In genomic region chr19:24153266-24154023, GRCm38 (mm10) we compare ENCODE assay signal across 9 mouse cellular contexts.
DNase-seq lines count a peak whose midpoint lies in the region; ATAC-seq lines count a peak whose summit lies in the region.
"Had no signal": no experiment of that assay in that cellular context is flagged by ENCODE, and none has a peak within 500 bp of the region (broad histone marks: within the 10 kb centered on the region; RNA-seq: fewer than 3 reads in every experiment).

No protein-coding gene starts in this region.

- H3K4me1 ChIP-seq in midbrain, embryonic 12.5 days = no peaks in the 10 kb centered on the region
- peaks cover 10% of the 10 kb centered on the region; the same call in 1 of the 2 replicates for H3K4me1 ChIP-seq in midbrain, embryonic 10.5 days
- peaks cover 11% of the 10 kb centered on the region for H3K4me1 ChIP-seq in lung, embryonic 16.5 days (replicated peaks; ENCODE audit: control insufficient read depth, insufficient read depth, low read length)

- peak; percentile 40; the same call in 1 of the 2 replicates for ATAC-seq in cerebellum, adult (ENCODE audit: insufficient number of reproducible peaks, low FRiP score, low TSS enrichment)
- ATAC-seq in midbrain, embryonic 12.5 days (ENCODE audit: low FRiP score, low read depth) = 0 out of 2 replicates have a peak, but pooled peaks have one; percentile 47
- peak; percentile 53 to 54; a peak in 1 of 4 replicates for ATAC-seq in hematopoietic stem cell, adult 5-6 weeks (replicated peaks in 1 of 2; ENCODE audit: insufficient read depth in 1 of 2, low FRiP score in 2 of 2, low TSS enrichment in 1 of 2, low read depth in 1 of 2, poor library complexity in 2 of 2, severe bottlenecking in 2 of 2)
- 0 out of 2 replicates have a peak, but pooled peaks have one; percentile 7 for ATAC-seq in lung, embryonic 16.5 days (ENCODE audit: low read depth)

- H3K4me2 ChIP-seq in midbrain, embryonic 12.5 days (replicated peaks) = no peak overlapping the region
- H3K4me2 ChIP-seq in lung, embryonic 16.5 days (ENCODE audit: low read depth, low read length) = no peak overlapping the region

- H3K27me3 ChIP-seq in midbrain, embryonic 12.5 days = no peaks in the 10 kb centered on the region
- H3K27me3 ChIP-seq in midbrain, embryonic 10.5 days (ENCODE audit: low read depth, poor library complexity, severe bottlenecking) = no peaks in the 10 kb centered on the region
- H3K27me3 ChIP-seq in lung, embryonic 16.5 days (ENCODE audit: control insufficient read depth, insufficient read depth, low read depth, low read length) = no peaks in the 10 kb centered on the region

- WGBS in midbrain, embryonic 12.5 days = 53% methylated on average over 9 of the region's 9 CpGs
- WGBS in midbrain, embryonic 10.5 days = 57% methylated on average over 9 of the region's 9 CpGs
- WGBS in lung, embryonic 16.5 days = 51% methylated on average over 9 of the region's 9 CpGs

- DNase-seq in cerebellum, adult 11-12 months = no peak
- no peak for DNase-seq in midbrain, embryonic 10.5 days (ENCODE audit: low spot score)
- DNase-seq in cerebellum, adult 9-11 months = peak; percentile 32
- DNase-seq in T-cell, adult 2 months (ENCODE audit: low spot score) = no peak

- no peak overlapping the region for H3K27ac ChIP-seq in midbrain, embryonic 12.5 days (replicated peaks)
- H3K27ac ChIP-seq in midbrain, embryonic 10.5 days (replicated peaks) = no peak overlapping the region
- no peak overlapping the region for H3K27ac ChIP-seq in lung, embryonic 16.5 days (ENCODE audit: low read length)
- H3K27ac ChIP-seq: macrophage had no signal

- no peaks in the 10 kb centered on the region for H3K9me3 ChIP-seq in midbrain, embryonic 12.5 days
- H3K9me3 ChIP-seq in midbrain, embryonic 10.5 days (replicated peaks) = no peaks in the 10 kb centered on the region; the same call in 1 of the 2 replicates
- no peaks in the 10 kb centered on the region for H3K9me3 ChIP-seq in lung, embryonic 16.5 days (ENCODE audit: control insufficient read depth, low read length)

- no peak overlapping the region for H3K4me3 ChIP-seq in midbrain, embryonic 12.5 days
- no peak overlapping the region for H3K4me3 ChIP-seq in midbrain, embryonic 10.5 days
- H3K4me3 ChIP-seq in lung, embryonic 16.5 days (ENCODE audit: low read length) = no peak overlapping the region

- H3K36me3 ChIP-seq in midbrain, embryonic 12.5 days = peaks cover 4% of the 10 kb centered on the region
- H3K36me3 ChIP-seq in midbrain, embryonic 10.5 days = peaks cover 5% of the 10 kb centered on the region
- H3K36me3 ChIP-seq in lung, embryonic 16.5 days (ENCODE audit: control insufficient read depth, insufficient read depth, low read length) = no peaks in the 10 kb centered on the region

- H3K9ac ChIP-seq in midbrain, embryonic 12.5 days (replicated peaks) = no peak overlapping the region
- no peak overlapping the region for H3K9ac ChIP-seq in lung, embryonic 16.5 days (ENCODE audit: low read length)
